Mouse (Mus musculus) C2C12 (cell line): ENCODE measurements around the gene Gm6034.

Source experiments
- CEBPB ChIP-seq: IDR thresholded peaks from one replicate; pipeline ENCODE4 v1.6.1; 2011; ENCODE audit warnings: low read depth, mild to moderate bottlenecking, control low read depth, moderate library complexity
- CTCF ChIP-seq: IDR thresholded peaks from one replicate; pipeline ENCODE4 v1.5.1; 2011; ENCODE audit not compliant: control insufficient read depth, insufficient read depth, insufficient read length
- FOSL1 ChIP-seq: IDR thresholded peaks from one replicate; pipeline ENCODE4 v1.8.0; 2011; ENCODE audit warnings: mild to moderate bottlenecking, low read length; ENCODE audit not compliant: poor library complexity, insufficient read depth, severe bottlenecking
- MYOG ChIP-seq: IDR thresholded peaks from one replicate; pipeline ENCODE4 v1.6.1; 2011; ENCODE audit not compliant: control insufficient read depth, insufficient read length; ENCODE audit errors: extremely low read depth

GRCm38 (mm10) chr17:35999356-35999755, 43.4 kb upstream of the Gm6034 start:
- TF ChIP-seq CTCF (no peak), CEBPB (no peak), FOSL1 (no peak), MYOG (no peak)
